Mouse (Mus musculus): ENCODE data around the gene Elovl2. TPM values are rescaled to one million over a fixed set of nuclear protein-coding genes. Genes with fewer than 3 reads are reported as not detected.
"Not testable (repeated sequence)": the region's sequence is repeated elsewhere in the genome, so short reads cannot be mapped to it uniquely, and the experiment has no call there.

Elovl2 gene
- polyA plus RNA-seq (2015; fragmentation: Nextera tagmentation; extraction: Ambion mirVana) = 51.4 and 58.3 TPM in 2 replicates

GRCm38 (mm10) chr13:41220304-41220834 is at the start of gene Elovl2:
Elovl2 (minus strand) TSS chr13:41220405.
- WGBS = under 1% methylated on average over 61 of the region's 77 CpGs
- peak; percentile 92 for ATAC-seq
- peak within 1 kb of the TSS; percentile 56 for H3K27ac ChIP-seq (ENCODE audit: low read length)
- no peaks in the 10 kb centered on the region for H3K36me3 ChIP-seq (ENCODE audit: control insufficient read depth, insufficient read depth)
- H3K27me3 ChIP-seq (replicated peaks; ENCODE audit: control insufficient read depth, insufficient read depth, low read length) = no peaks in the 10 kb centered on the region
- peak within 1 kb of the TSS; percentile 76 for H3K9ac ChIP-seq (replicated peaks; ENCODE audit: low read depth, low read length)
- peaks cover 5% of the 10 kb centered on the region for H3K9me3 ChIP-seq (ENCODE audit: control insufficient read depth, low read length)
- peaks cover 8% of the 10 kb centered on the region for H3K4me1 ChIP-seq (replicated peaks; ENCODE audit: control insufficient read depth, insufficient read depth, low read length)
- peak within 1 kb of the TSS; percentile 56 for H3K4me2 ChIP-seq (ENCODE audit: low read length)
- H3K4me3 ChIP-seq (replicated peaks; ENCODE audit: low read length) = peak within 1 kb of the TSS; percentile 78

GRCm38 (mm10) chr13:41267827-41268408 is 47.7 kb upstream of the Elovl2 start:
- H3K4me1 ChIP-seq (replicated peaks; ENCODE audit: control insufficient read depth, insufficient read depth, low read length) = no peaks in the 10 kb centered on the region
- peaks cover 3% of the 10 kb centered on the region; the same call in 1 of the 2 replicates for H3K9me3 ChIP-seq (ENCODE audit: control insufficient read depth, low read length)
- H3K4me2 ChIP-seq (ENCODE audit: low read length) = no peak overlapping the region
- WGBS = 34% methylated on average over 7 of the region's 7 CpGs
- no peaks in the 10 kb centered on the region for H3K36me3 ChIP-seq (ENCODE audit: control insufficient read depth, insufficient read depth)
- no peak overlapping the region for H3K27ac ChIP-seq (ENCODE audit: low read length)
- no peak overlapping the region for H3K4me3 ChIP-seq (replicated peaks; ENCODE audit: low read length)
- no peak for ATAC-seq
- no peak overlapping the region for H3K9ac ChIP-seq (replicated peaks; ENCODE audit: low read depth, low read length)
- H3K27me3 ChIP-seq (replicated peaks; ENCODE audit: control insufficient read depth, insufficient read depth, low read length) = no peaks in the 10 kb centered on the region

- WGBS = 84% methylated on average over 5 of the region's 5 CpGs
- Histone ChIP-seq H3K27me3 (replicated peaks; ENCODE audit: control insufficient read depth, insufficient read depth, low read length) (no peaks in the 10 kb centered on the region), H3K36me3 (ENCODE audit: control insufficient read depth, insufficient read depth) (no peaks in the 10 kb centered on the region), H3K9me3 (ENCODE audit: control insufficient read depth, low read length) (peaks cover 3% of the 10 kb centered on the region; the same call in 1 of the 2 replicates), H3K4me2 (ENCODE audit: low read length) (no peak overlapping the region), H3K27ac (ENCODE audit: low read length) (no peak overlapping the region), H3K4me1 (replicated peaks; ENCODE audit: control insufficient read depth, insufficient read depth, low read length) (no peaks in the 10 kb centered on the region), H3K9ac (replicated peaks; ENCODE audit: low read depth, low read length) (no peak overlapping the region), H3K4me3 (replicated peaks; ENCODE audit: low read length) (no peak overlapping the region)
- no peak for ATAC-seq
Measured at GRCm38 (mm10) chr13:41263304-41264006, 43.2 kb upstream of the Elovl2 start.

- not testable (repeated sequence) for H3K4me2 ChIP-seq (ENCODE audit: low read length); H3K4me3 ChIP-seq (replicated peaks; ENCODE audit: low read length); H3K36me3 ChIP-seq (ENCODE audit: control insufficient read depth, insufficient read depth); H3K27me3 ChIP-seq (replicated peaks; ENCODE audit: control insufficient read depth, insufficient read depth, low read length); H3K9me3 ChIP-seq (ENCODE audit: control insufficient read depth, low read length); H3K4me1 ChIP-seq (replicated peaks; ENCODE audit: control insufficient read depth, insufficient read depth, low read length); ATAC-seq; H3K27ac ChIP-seq (ENCODE audit: low read length); H3K9ac ChIP-seq (replicated peaks; ENCODE audit: low read depth, low read length)
- whole genome bisulfite sequencing = 97% methylated on average over 8 of the region's 8 CpGs
Measured at GRCm38 (mm10) chr13:41261617-41262016, 41.4 kb upstream of the Elovl2 start.

- H3K4me1 ChIP-seq (replicated peaks; ENCODE audit: control insufficient read depth, insufficient read depth, low read length) = no peaks in the 10 kb centered on the region
- WGBS = 82% methylated on average over 4 of the region's 4 CpGs
- no peaks in the 10 kb centered on the region for H3K36me3 ChIP-seq (ENCODE audit: control insufficient read depth, insufficient read depth)
Measured at GRCm38 (mm10) chr13:41257851-41258250, 37.6 kb upstream of the Elovl2 start.

GRCm38 (mm10) chr13:41256962-41257361 is 36.8 kb upstream of the Elovl2 start:
- 93% methylated on average over 3 of the region's 3 CpGs for WGBS

More at GRCm38 (mm10) chr13:41257851-41258250, 37.6 kb upstream of the Elovl2 start:
- H3K4me2 ChIP-seq (ENCODE audit: low read length) = no peak overlapping the region
- no peak for ATAC-seq
- no peaks in the 10 kb centered on the region for H3K9me3 ChIP-seq (ENCODE audit: control insufficient read depth, low read length)
- no peak overlapping the region for H3K27ac ChIP-seq (ENCODE audit: low read length)
- no peak overlapping the region for H3K4me3 ChIP-seq (replicated peaks; ENCODE audit: low read length)
- H3K9ac ChIP-seq (replicated peaks; ENCODE audit: low read depth, low read length) = no peak overlapping the region
- H3K27me3 ChIP-seq (replicated peaks; ENCODE audit: control insufficient read depth, insufficient read depth, low read length) = no peaks in the 10 kb centered on the region

GRCm38 (mm10) chr13:41256126-41256525 is 35.9 kb upstream of the Elovl2 start:
- no peak overlapping the region for H3K9ac ChIP-seq (replicated peaks; ENCODE audit: low read depth, low read length)
- H3K4me1 ChIP-seq (replicated peaks; ENCODE audit: control insufficient read depth, insufficient read depth, low read length) = peaks cover 8% of the 10 kb centered on the region
- H3K27me3 ChIP-seq (replicated peaks; ENCODE audit: control insufficient read depth, insufficient read depth, low read length) = no peaks in the 10 kb centered on the region
- no peaks in the 10 kb centered on the region for H3K9me3 ChIP-seq (ENCODE audit: control insufficient read depth, low read length)
- WGBS = 69% methylated on average over 5 of the region's 5 CpGs
- H3K4me2 ChIP-seq (ENCODE audit: low read length) = no peak overlapping the region
- no peaks in the 10 kb centered on the region for H3K36me3 ChIP-seq (ENCODE audit: control insufficient read depth, insufficient read depth)
- no peak overlapping the region for H3K27ac ChIP-seq (ENCODE audit: low read length)
- ATAC-seq = no peak
- H3K4me3 ChIP-seq (replicated peaks; ENCODE audit: low read length) = no peak overlapping the region

More at GRCm38 (mm10) chr13:41256962-41257361, 36.8 kb upstream of the Elovl2 start:
- H3K27me3 ChIP-seq (replicated peaks; ENCODE audit: control insufficient read depth, insufficient read depth, low read length) = no peaks in the 10 kb centered on the region
- no peak overlapping the region for H3K27ac ChIP-seq (ENCODE audit: low read length)
- H3K4me1 ChIP-seq (replicated peaks; ENCODE audit: control insufficient read depth, insufficient read depth, low read length) = peaks cover 1% of the 10 kb centered on the region; the same call in 1 of the 2 replicates
- H3K4me2 ChIP-seq (ENCODE audit: low read length) = no peak overlapping the region
- no peak overlapping the region for H3K9ac ChIP-seq (replicated peaks; ENCODE audit: low read depth, low read length)
- ATAC-seq = no peak
- no peak overlapping the region for H3K4me3 ChIP-seq (replicated peaks; ENCODE audit: low read length)
- no peaks in the 10 kb centered on the region for H3K36me3 ChIP-seq (ENCODE audit: control insufficient read depth, insufficient read depth)
- no peaks in the 10 kb centered on the region for H3K9me3 ChIP-seq (ENCODE audit: control insufficient read depth, low read length)

GRCm38 (mm10) chr13:41252736-41253135 is 32.5 kb upstream of the Elovl2 start:
- Histone ChIP-seq H3K27ac (ENCODE audit: low read length) (no peak overlapping the region), H3K36me3 (ENCODE audit: control insufficient read depth, insufficient read depth) (no peaks in the 10 kb centered on the region), H3K4me2 (ENCODE audit: low read length) (no peak overlapping the region), H3K9me3 (ENCODE audit: control insufficient read depth, low read length) (no peaks in the 10 kb centered on the region), H3K4me1 (replicated peaks; ENCODE audit: control insufficient read depth, insufficient read depth, low read length) (peaks cover 13% of the 10 kb centered on the region), H3K27me3 (replicated peaks; ENCODE audit: control insufficient read depth, insufficient read depth, low read length) (0 out of 2 replicates have a peak, but pooled peaks cover 4% of the 10 kb centered on the region), H3K4me3 (replicated peaks; ENCODE audit: low read length) (no peak overlapping the region), H3K9ac (replicated peaks; ENCODE audit: low read depth, low read length) (no peak overlapping the region)
- 89% methylated on average over 7 of the region's 7 CpGs for WGBS
- no peak for ATAC-seq

- 85% methylated on average over 6 of the region's 6 CpGs for WGBS
- peaks cover 13% of the 10 kb centered on the region for H3K4me1 ChIP-seq (replicated peaks; ENCODE audit: control insufficient read depth, insufficient read depth, low read length)
- ATAC-seq = no peak
- no peaks in the 10 kb centered on the region for H3K9me3 ChIP-seq (ENCODE audit: control insufficient read depth, low read length)
- H3K27me3 ChIP-seq (replicated peaks; ENCODE audit: control insufficient read depth, insufficient read depth, low read length) = 0 out of 2 replicates have a peak, but pooled peaks cover 5% of the 10 kb centered on the region
- no peak overlapping the region for H3K27ac ChIP-seq (ENCODE audit: low read length)
- no peak overlapping the region for H3K9ac ChIP-seq (replicated peaks; ENCODE audit: low read depth, low read length)
- H3K4me2 ChIP-seq (ENCODE audit: low read length) = no peak overlapping the region
- H3K4me3 ChIP-seq (replicated peaks; ENCODE audit: low read length) = no peak overlapping the region
- H3K36me3 ChIP-seq (ENCODE audit: control insufficient read depth, insufficient read depth) = no peaks in the 10 kb centered on the region
Measured at GRCm38 (mm10) chr13:41252141-41252540, 31.9 kb upstream of the Elovl2 start.
